Mouse (Mus musculus) liver, embryonic 13.5 days (tissue): Measurements from ENCODE around the gene Mphosph9. TPM values are rescaled to one million over a fixed set of nuclear protein-coding genes. Genes with fewer than 3 reads are reported as not detected.

Experiments
- ATAC-seq: fragments of 200-750 bp; cut with Nextera tagmentation; 2 replicates; pipeline ENCODE4 v1.8.0; 2017; ENCODE audit warnings: low read depth, mild to moderate bottlenecking, moderate number of reproducible peaks, moderate library complexity
- DNase-seq: peaks from one replicate; pipeline ENCODE4 v3.0.0; 2022
- H3K27ac ChIP-seq: fragments of 300-500 bp; sonication (generic); 2 replicates; pipeline ENCODE4 v1.5.1; 2015; ENCODE audit warnings: moderate library complexity, mild to moderate bottlenecking, inconsistent platforms
- H3K27me3 ChIP-seq: fragments of 300-500 bp; sonication (generic); 2 replicates; pipeline ENCODE4 v1.6.1; 2015; ENCODE audit warnings: mild to moderate bottlenecking, inconsistent platforms
- H3K36me3 ChIP-seq: fragments of 300-500 bp; sonication (generic); 2 replicates; pipeline ENCODE4 v1.6.1; 2015; ENCODE audit warnings: mild to moderate bottlenecking, inconsistent platforms
- H3K4me1 ChIP-seq: fragments of 300-500 bp; sonication (generic); replicated peaks from 2 replicates; pipeline ENCODE4 v1.6.1; 2015; ENCODE audit warnings: inconsistent platforms
- H3K4me2 ChIP-seq: fragments of 300-500 bp; sonication (generic); 2 replicates; pipeline ENCODE4 v1.6.1; 2015; ENCODE audit warnings: inconsistent platforms, mild to moderate bottlenecking, moderate library complexity
- H3K4me3 ChIP-seq: fragments of 300-500 bp; sonication (generic); replicated peaks from 2 replicates; pipeline ENCODE4 v1.5.1; 2015; ENCODE audit warnings: mild to moderate bottlenecking, inconsistent platforms
- H3K9ac ChIP-seq: fragments of 300-500 bp; sonication (generic); 2 replicates; pipeline ENCODE4 v1.6.1; 2015; ENCODE audit warnings: mild to moderate bottlenecking, inconsistent platforms
- H3K9me3 ChIP-seq: fragments of 300-500 bp; sonication (generic); replicated peaks from 2 replicates; pipeline ENCODE4 v1.6.1; 2016; ENCODE audit warnings: inconsistent platforms
- WGBS: fragments of 180-500 bp; shearing (Covaris S2); methylation state at CpG from one replicate; pipeline ENCODE4 v1.1.7; 2015; ENCODE audit not compliant: insufficient replicate concordance; 5-methylcytosine and 5-hydroxymethylcytosine counted together
- polyA plus RNA-seq: library from polyadenylated mRNA; unstranded; fragments of >200 nt; fragmentation: Nextera tagmentation; extraction: Ambion mirVana; gene quantifications from 2 replicates; pipeline ENCODE4 v1.2.1, GENCODE M21; 2015

The Mphosph9 gene
- polyA plus RNA-seq, 1 experiment from 2014 or later = 5.6 TPM

GRCm38 (mm10) chr5:124247986-124248626, 79.7 kb downstream of the Mphosph9 start:
- peak overlapping the region; percentile 73 for H3K27ac ChIP-seq

GRCm38 (mm10) chr5:124247296-124247695, 80.5 kb downstream of the Mphosph9 start:
- DNase-seq (no peak), ATAC-seq (no peak)
- H3K4me1 ChIP-seq = peaks cover 51% of the 10 kb centered on the region
- H3K9me3 ChIP-seq = no peaks in the 10 kb centered on the region
- 0 out of 2 replicates have a peak overlapping the region, but pooled peaks have one; percentile 18 for H3K27ac ChIP-seq
- H3K4me2 ChIP-seq = peak overlapping the region; percentile 94; the same call in 1 of the 2 replicates
- peaks cover 26% of the 10 kb centered on the region for H3K36me3 ChIP-seq
- H3K9ac ChIP-seq = no peak overlapping the region
- H3K27me3 ChIP-seq = no peaks in the 10 kb centered on the region
- H3K4me3 ChIP-seq = 0 out of 2 replicates have a peak overlapping the region, but pooled peaks have one; percentile 75
- 38% methylated on average over 7 of the region's 7 CpGs for WGBS

More at GRCm38 (mm10) chr5:124247986-124248626, 79.7 kb downstream of the Mphosph9 start:
- H3K36me3 ChIP-seq = peaks cover 23% of the 10 kb centered on the region
- no peaks in the 10 kb centered on the region for H3K9me3 ChIP-seq
- peak overlapping the region; percentile 83 for H3K9ac ChIP-seq
- peak overlapping the region; percentile 94 for H3K4me2 ChIP-seq
- H3K4me3 ChIP-seq = peak overlapping the region; percentile 75
- WGBS = 21% methylated on average over 9 of the region's 9 CpGs
- H3K4me1 ChIP-seq = peaks cover 43% of the 10 kb centered on the region
- ATAC-seq (peak; percentile 80), DNase-seq (peak; percentile 17)
- no peaks in the 10 kb centered on the region for H3K27me3 ChIP-seq

- H3K27me3 ChIP-seq = no peaks in the 10 kb centered on the region
- WGBS = 83% methylated on average over 7 of the region's 7 CpGs
- no peak for ATAC-seq
Observed at GRCm38 (mm10) chr5:124244885-124245284, 82.9 kb downstream of the Mphosph9 start.

DNA sequence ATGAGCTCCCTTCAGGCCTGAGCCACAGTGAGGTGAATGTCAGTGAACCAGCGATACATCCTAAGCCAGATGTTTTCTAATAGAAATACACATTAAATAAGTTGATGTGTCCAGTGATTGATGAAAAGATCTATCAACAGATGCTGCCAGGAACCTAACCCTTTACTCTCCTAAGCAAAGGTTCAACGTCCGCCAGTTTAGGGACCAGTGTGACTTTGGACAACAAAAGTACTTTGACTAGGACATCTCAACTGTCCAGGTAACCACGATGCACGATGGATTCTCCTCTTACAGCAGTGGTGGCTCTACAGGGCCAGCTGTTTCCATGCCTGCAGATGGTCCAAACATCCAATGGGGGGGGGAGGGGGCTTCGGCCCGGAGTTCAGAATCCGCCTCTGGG, 83.3 kb downstream of the Mphosph9 start:
- Histone ChIP-seq H3K27me3 (no peaks in the 10 kb centered on the region), H3K4me2 (no peak overlapping the region), H3K9me3 (no peaks in the 10 kb centered on the region), H3K27ac (no peak overlapping the region), H3K4me1 (peaks cover 60% of the 10 kb centered on the region), H3K4me3 (no peak overlapping the region), H3K36me3 (peaks cover 26% of the 10 kb centered on the region), H3K9ac (no peak overlapping the region)
- DNase-seq = no peak
- no peak for ATAC-seq
- 85% methylated on average over 8 of the region's 8 CpGs for whole genome bisulfite sequencing

More at GRCm38 (mm10) chr5:124244885-124245284, 82.9 kb downstream of the Mphosph9 start:
- Histone ChIP-seq H3K4me1 (peaks cover 59% of the 10 kb centered on the region), H3K9me3 (no peaks in the 10 kb centered on the region), H3K4me2 (no peak overlapping the region), H3K9ac (no peak overlapping the region), H3K36me3 (peaks cover 26% of the 10 kb centered on the region), H3K27ac (no peak overlapping the region), H3K4me3 (no peak overlapping the region)
- DNase-seq = no peak

GRCm38 (mm10) chr5:124243236-124243901, 84.4 kb downstream of the Mphosph9 start:
- H3K27ac ChIP-seq = no peak overlapping the region; the same call in 1 of the 2 replicates
- peaks cover 60% of the 10 kb centered on the region for H3K4me1 ChIP-seq
- no peaks in the 10 kb centered on the region for H3K9me3 ChIP-seq
- peaks cover 26% of the 10 kb centered on the region for H3K36me3 ChIP-seq
- H3K27me3 ChIP-seq = no peaks in the 10 kb centered on the region
- H3K4me2 ChIP-seq = no peak overlapping the region
- WGBS = 81% methylated on average over 9 of the region's 9 CpGs
- DNase-seq = no peak
- no peak overlapping the region for H3K9ac ChIP-seq
- H3K4me3 ChIP-seq = no peak overlapping the region
- ATAC-seq = no peak

- H3K4me1 ChIP-seq = peaks cover 53% of the 10 kb centered on the region
- no peak overlapping the region for H3K4me3 ChIP-seq
- WGBS = 36% methylated on average over 10 of the region's 10 CpGs
- no peaks in the 10 kb centered on the region for H3K27me3 ChIP-seq
- no peak overlapping the region for H3K9ac ChIP-seq
- DNase-seq (no peak), ATAC-seq (no peak)
- H3K27ac ChIP-seq = no peak overlapping the region
- no peak overlapping the region for H3K4me2 ChIP-seq
- peaks cover 26% of the 10 kb centered on the region for H3K36me3 ChIP-seq
- no peaks in the 10 kb centered on the region for H3K9me3 ChIP-seq
Observed at GRCm38 (mm10) chr5:124241686-124242444, 85.9 kb downstream of the Mphosph9 start.

DNA sequence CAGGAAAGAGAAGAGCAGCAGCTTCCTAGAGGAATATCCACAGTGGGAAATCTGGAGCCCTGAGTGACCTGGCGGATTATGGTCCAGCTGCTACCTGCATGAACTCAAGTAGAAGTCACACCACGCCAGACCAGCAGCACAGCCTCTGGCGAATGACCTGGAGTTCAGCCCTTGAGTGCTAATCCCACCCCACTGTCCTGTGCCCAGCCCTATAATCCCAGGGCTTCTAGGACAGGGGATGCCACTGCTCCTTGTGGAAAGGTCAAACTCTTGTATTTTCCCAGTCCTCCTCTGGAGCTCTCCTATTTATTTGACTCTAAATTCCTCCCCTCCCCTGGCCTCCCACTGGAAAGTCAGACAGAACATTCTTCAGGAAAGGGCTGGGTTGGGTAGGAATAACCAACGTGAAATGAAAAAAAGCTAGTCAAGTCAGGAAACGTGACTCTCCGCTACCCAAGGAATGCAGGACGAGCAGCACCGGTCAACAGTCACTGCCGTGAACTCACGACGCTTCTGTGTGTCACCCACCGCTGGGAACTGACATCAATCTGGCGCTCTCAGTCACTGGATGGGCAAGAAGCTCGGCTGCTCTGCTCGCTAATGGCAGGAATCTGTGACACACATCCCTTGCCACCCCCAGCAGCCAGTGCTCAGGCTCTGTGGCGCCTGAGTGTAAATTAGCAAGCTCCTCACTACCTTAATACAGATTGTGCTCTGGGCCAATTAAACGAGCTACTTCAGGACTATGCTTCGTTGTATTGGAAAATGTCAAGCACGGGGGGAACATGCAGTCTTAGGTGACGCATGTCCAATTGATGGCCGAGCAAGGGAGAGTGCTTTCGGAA, 86.7 kb downstream of the Mphosph9 start:
- ATAC-seq (no peak), DNase-seq (no peak)
- Histone ChIP-seq H3K9me3 (no peaks in the 10 kb centered on the region), H3K27me3 (no peaks in the 10 kb centered on the region), H3K4me2 (no peak overlapping the region), H3K36me3 (peaks cover 22% of the 10 kb centered on the region), H3K4me1 (peaks cover 60% of the 10 kb centered on the region), H3K9ac (no peak overlapping the region), H3K27ac (no peak overlapping the region), H3K4me3 (no peak overlapping the region)
- 63% methylated on average over 22 of the region's 22 CpGs for WGBS

- Histone ChIP-seq H3K4me3 (no peak overlapping the region), H3K9me3 (no peaks in the 10 kb centered on the region), H3K27me3 (no peaks in the 10 kb centered on the region), H3K36me3 (no peaks in the 10 kb centered on the region), H3K4me2 (no peak overlapping the region), H3K4me1 (peaks cover 79% of the 10 kb centered on the region), H3K9ac (no peak overlapping the region), H3K27ac (peak overlapping the region; percentile 45; the same call in 1 of the 2 replicates)
- ATAC-seq (no peak), DNase-seq (no peak)
- 68% methylated on average over 4 of the region's 4 CpGs for WGBS
Observed at GRCm38 (mm10) chr5:124236180-124236579, 91.6 kb downstream of the Mphosph9 start.

DNA sequence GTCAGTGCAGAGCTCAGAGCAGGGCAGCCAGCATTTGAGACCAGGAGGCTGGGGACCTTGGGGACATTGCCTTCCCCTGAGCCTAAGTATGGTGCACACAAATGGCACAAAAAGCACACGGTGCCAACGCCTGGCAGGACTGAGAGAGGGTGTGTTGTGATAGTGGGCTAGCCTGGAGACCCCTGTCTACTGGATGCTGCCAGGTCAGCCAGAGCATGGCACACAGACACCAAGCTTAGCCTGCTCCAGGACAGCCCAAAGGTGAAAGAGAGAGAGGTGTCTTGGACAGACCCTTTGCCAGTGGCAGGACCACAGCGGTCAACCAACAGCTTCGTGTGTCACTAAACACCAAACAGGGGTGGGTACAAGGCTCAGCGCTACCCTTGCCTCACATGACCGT, 93.0 kb downstream of the Mphosph9 start:
- Histone ChIP-seq H3K9me3 (no peaks in the 10 kb centered on the region), H3K9ac (peak overlapping the region; percentile 7; the same call in 1 of the 2 replicates), H3K4me2 (no peak overlapping the region), H3K36me3 (no peaks in the 10 kb centered on the region), H3K4me3 (no peak overlapping the region), H3K27me3 (no peaks in the 10 kb centered on the region), H3K27ac (peak overlapping the region; percentile 34; the same call in 1 of the 2 replicates), H3K4me1 (peaks cover 79% of the 10 kb centered on the region)
- 80% methylated on average over 6 of the region's 6 CpGs for WGBS
- no peak for ATAC-seq
- no peak for DNase-seq

GRCm38 (mm10) chr5:124233874-124234661, 93.7 kb downstream of the Mphosph9 start:
- H3K4me2 ChIP-seq = no peak overlapping the region
- H3K9ac ChIP-seq = no peak overlapping the region; the same call in 1 of the 2 replicates
- no peaks in the 10 kb centered on the region for H3K9me3 ChIP-seq
- no peak overlapping the region for H3K4me3 ChIP-seq
- H3K4me1 ChIP-seq = peaks cover 75% of the 10 kb centered on the region
- peak overlapping the region; percentile 34; the same call in 1 of the 2 replicates for H3K27ac ChIP-seq
- H3K36me3 ChIP-seq = no peaks in the 10 kb centered on the region
- no peaks in the 10 kb centered on the region for H3K27me3 ChIP-seq
- 52% methylated on average over 12 of the region's 12 CpGs for WGBS
- ATAC-seq = 0 out of 2 replicates have a peak, but pooled peaks have one; percentile 11
- DNase-seq = no peak
